Mouse (Mus musculus): ENCODE results near the gene Jup. TPM values are rescaled to one million over a fixed set of nuclear protein-coding genes. Genes with fewer than 3 reads are reported as not detected.
"Not testable (repeated sequence)": the region's sequence is repeated elsewhere in the genome, so short reads cannot be mapped to it uniquely, and the experiment has no call there.

Jup gene
- polyA plus RNA-seq, 2 experiments from 2014 or later = 0.32 to 1.9 TPM

GRCm38 (mm10) chr11:100355972-100356818 lies 41.4 kb downstream of the Jup start, which contains the start of gene Hap1:
Gene Hap1 (minus strand): TSS chr11:100356128.
- peak; percentile 43 for ATAC-seq

- peak; percentile 86 for ATAC-seq
These were observed 42.2 kb downstream of the Jup start for GRCm38 (mm10) chr11:100355151-100355951.

- ATAC-seq = no peak
These were observed 45.3 kb downstream of the Jup start for GRCm38 (mm10) chr11:100352076-100352857.

DNA sequence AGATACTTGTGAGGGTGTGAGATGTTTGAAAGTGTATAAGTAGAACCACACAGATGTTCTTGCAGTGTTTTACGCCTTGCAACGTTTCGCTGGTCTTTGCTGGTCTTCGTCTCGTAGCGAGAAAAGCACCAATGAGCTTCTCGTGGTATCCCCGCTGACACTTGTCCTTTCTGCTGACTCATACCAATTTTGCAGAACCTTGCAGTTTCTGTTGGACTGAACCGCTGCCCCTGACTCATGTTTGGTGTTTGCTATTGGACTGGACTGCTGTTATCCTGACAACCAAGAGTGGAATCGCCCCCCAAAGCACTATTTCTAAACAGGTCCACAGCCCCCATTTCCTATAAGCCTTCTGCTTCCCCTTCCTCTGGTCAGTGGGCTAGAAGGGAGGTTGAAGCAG lies 53.3 kb downstream of the Jup start:
- no peak for ATAC-seq

DNA sequence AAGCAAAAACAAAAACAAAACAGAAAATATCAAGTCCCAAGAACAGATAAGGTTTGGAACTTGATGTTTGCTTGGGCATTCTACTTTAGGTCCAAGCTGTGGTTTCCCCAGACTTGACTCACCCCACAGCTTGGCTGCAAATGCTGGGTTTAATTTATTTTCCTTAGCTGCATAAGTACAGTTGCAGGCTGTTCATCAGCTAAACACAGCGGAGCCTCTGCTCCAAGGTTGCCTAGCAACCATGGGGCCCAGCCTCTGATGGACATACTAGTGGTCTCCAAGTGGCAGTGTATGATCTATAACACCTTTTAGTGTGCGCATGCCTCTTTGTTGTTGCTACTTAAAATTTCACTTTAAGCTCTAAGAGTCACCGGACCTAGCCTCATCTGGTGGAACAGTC lies 61.8 kb downstream of the Jup start:
- ATAC-seq = no peak

DNA sequence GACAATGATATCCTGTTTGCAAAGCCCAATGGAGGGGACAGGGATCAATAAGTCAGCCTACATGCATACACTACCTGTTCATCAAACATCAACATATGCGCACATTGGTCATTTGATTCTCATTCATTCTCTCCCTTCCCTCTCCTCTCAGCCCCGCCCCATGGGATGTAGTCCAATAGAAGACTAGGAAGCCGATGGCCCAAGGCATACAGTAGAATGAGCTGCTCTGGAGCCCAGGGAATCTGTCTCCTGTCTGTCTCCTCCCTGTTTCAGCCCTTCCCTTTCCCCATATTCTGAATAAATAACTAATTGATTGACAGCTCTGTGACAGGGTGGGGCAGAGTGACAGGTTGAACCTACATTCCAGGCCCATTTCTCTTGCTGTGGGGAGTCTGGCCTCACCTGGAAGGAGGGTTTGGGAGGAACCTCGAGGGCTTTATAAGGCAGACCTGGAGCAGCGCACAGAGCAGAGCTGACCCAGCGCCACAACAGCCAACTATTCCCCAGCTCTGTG lies 63.6 kb downstream of the Jup start, which contains the start of gene Gast:
TSS of gene Gast (plus strand) at position 464 of the 514 bp plus-strand sequence.
- ATAC-seq = no peak

DNA sequence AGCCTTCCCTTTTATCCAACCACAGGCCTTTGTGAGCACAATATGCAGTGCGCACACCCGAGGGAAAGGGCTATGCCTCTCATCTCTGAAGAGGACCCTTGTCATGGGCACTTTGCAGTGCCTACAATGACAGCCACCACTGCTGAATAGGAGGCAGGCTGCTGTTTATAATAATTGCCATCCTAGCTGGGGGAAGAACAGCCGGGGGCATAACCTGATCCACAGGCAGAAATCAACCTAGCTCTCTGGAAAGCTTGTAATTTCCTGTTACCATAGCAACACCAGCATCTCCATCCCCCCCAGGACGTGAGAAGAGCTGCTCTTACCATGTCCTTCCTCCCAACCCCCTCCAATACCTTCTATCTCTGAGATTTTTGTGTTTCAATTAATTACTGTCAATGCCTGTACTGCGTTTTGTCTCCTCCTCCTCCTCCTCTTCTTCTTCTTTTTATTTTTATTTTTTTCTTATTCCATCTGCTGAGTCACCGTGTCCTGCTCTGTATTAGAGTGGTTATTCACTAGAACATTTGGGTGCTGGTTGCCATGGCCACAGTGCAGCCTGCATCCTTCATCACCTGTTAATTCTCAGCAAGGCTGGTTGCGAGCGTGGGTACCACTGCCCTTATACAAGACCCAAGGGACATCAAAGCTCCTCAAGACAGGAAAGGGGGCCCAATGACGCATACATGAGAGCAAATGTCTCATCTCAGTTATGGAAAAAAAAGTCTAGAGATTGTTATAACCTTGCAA lies 64.6 kb downstream of the Jup start:
- ATAC-seq = no peak

DNA sequence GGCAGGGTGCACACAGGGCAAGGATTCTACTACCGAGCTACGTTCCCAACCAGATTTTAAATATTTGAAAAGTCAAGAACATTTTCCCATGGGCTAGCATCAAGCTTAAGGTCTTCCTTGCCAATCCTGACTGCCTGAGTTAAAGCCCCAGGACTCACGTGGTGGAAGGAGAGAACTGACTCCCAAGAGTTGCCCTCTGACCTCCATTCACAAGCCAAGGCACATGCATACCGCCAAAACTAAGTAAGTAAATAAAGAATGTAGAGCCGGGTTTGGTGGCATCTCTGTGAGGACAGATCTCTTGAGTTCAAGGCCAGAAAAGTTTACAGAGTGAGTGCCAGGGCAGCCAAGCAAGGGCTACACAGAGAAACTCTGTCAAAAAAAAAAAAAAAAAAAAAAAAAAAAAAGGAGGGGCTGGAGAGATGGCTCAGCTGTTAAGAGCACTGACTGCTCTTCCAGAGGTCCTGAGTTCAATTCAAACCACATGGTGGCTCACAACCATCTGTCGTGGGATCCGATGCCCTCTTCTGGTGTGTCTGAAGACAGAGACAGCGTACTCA lies 66.7 kb downstream of the Jup start:
- ATAC-seq = not testable (repeated sequence)

DNA sequence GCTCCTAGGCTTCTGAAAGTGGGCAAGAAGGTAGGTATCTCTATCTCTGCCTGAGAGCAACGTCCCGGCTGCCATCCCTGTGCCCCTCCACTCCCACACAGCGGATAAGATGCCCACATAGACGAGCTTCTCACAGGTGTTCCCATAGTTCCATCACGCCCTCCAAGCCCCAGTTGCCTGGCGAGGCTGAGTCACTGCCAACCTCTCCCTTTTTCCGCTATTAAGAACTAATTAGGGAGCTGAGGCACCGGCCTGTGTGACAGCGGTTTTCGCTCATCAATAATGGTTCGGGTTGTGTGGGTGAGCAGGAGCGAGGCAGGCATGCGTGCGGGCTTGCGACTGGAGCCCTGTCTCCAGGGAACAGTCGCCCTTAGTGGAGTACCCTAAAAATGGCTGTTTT lies 67.3 kb downstream of the Jup start:
- no peak for ATAC-seq

GRCm38 (mm10) chr11:100327761-100328160 lies 69.8 kb downstream of the Jup start:
- no peak for ATAC-seq

- no peak for ATAC-seq
These were observed 70.2 kb downstream of the Jup start for GRCm38 (mm10) chr11:100327316-100327715.

DNA sequence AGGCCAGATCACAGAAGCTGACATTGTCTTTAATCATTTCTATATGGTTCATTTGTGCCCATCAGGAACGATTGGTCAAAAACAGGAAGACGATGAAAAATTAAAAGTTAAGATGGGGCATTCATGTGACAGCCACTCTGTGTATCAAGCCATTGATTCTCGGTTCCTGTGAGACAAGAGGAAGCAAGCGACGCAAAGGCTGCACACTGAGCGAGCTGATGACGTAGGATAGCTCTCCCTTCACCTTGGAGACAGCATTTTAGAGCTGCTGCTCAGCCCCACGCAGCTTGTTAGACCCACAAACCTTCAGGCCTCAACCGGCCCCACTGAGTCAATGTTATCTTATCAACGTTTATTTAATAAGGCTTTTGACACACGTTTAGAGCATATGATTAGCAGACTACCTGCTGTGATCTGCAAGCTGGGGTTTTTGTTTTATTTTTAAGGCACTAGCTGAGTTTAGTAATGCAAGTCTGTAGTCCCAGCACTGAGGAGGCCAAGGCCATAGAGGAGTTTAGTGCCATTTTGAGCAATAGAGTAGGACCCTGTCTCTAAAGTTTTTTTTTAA lies 72.4 kb downstream of the Jup start:
- no peak for ATAC-seq

DNA sequence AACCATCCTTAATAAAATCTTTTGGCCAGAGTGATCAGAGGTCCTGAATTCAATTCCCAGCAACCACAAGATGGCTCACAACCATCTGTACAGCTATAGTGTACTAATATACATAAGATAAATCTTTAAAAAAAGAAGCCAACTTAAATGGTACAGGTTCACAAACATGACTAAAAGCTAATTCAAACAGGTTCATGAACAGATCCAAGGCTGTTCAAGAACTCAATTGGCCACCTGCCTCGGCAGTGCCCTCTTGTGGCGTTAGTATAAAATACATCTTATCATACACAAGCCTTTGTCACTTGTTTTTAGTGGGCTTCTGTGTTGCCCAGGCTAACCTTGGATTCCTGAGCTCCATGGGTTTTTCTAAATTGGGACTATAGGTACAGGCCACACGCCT lies 74.0 kb downstream of the Jup start:
- ATAC-seq = peak; percentile 18

DNA sequence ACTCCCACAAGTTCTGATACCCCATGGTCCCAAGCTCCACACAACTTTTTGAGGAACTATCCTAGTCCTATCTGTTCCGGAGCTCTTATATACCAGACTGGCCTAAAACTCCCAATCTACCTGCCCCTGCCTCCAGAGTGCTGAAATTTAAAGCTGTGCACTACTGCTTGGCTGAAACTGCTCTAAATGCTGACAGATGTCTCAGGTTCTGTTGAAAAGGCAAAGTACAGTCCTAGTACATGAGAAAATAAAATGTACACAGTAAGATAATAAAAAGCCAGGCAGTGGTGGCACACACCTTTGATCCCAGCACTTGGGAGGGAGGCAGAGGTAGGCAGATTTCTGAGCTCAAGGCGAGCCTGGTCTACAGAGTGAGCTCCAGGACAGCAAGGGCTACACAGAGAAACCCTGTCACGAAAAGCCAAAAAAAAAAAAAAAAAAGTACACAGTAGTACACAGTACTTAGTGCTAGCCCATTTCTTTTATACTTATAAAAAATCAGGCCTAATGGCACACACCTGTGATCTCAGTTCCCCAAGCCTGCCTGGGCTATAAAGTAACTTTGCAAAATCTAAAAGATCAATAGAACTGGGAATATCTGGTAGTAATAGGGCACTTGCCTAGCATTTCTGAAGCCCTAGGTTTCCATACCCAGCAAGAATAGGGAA lies 74.8 kb downstream of the Jup start:
- no peak for ATAC-seq

GRCm38 (mm10) chr11:100321479-100322305 lies 75.9 kb downstream of the Jup start:
- ATAC-seq = not testable (repeated sequence)

DNA sequence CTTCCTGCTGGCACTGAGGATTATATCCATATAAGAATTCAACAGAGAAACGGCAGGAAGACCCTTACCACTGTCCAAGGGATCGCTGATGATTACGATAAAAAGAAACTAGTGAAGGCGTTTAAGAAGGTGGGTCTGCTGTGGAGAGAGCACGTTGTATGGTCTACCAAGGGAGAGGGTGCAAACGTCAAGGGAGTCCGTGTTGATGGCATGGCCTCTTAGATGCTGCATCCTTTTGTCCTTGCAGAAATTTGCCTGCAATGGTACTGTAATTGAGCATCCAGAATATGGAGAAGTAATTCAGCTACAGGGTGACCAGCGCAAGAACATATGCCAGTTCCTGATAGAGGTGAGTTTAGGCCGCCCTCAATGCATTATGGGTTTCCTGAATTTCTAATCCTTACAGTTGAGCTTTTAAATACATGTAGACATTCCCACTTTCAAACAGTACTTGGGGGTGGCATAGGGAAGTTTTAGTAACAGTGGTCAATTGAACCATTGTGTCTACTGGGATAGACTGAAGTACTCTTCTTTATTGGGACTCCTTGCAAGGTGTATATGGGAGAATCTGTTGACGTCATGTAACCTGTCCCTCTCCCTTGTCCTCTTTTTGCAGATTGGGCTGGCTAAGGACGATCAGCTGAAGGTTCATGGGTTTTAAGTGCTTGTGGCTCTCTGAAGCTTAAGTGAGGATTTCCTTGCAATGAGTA lies 76.7 kb downstream of the Jup start:
- ATAC-seq = not testable (repeated sequence)

- ATAC-seq = peak; percentile 78
These were observed 77.4 kb downstream of the Jup start for GRCm38 (mm10) chr11:100320172-100320630.

DNA sequence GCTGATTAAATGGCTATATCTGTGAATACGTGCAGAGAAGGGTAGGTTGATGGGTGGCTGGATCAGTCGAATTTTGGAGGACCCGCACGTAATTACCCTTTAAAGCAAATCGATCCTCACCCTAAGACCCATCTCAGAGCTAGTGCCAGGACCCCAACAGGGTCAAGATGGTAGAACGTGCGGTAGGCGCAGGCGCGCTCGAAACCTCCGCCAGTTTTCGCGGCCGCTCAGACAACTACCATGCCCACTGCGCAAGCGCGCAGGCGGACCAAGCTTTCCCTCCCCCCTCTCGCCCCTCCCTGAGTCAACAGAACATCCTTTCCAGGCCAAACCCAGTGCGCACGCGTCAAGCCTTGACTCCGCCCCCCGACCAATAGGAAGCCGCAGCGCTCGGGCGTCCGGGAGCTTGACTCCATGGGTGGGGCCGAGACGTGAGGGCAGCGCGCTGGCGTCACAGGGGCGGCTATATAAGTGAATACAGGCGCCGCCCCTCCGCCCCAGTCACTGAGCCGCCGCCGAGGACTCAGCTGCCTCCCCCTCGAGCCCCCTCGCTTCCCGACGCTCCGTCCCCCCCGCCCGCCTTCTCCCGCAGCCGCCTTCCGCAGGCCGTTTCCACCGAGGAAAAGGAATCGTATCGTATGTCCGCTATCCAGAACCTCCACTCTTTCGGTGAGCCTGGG lies 77.9 kb downstream of the Jup start, which contains the start of gene Eif1:
TSS of gene Eif1 (plus strand) at position 394 of the 680 bp plus-strand sequence.
- peak; percentile 65 for ATAC-seq
